Mouse (Mus musculus) B cell, adult 2 months (primary cell): ENCODE data around the gene Bbs9.

Source experiments
- DNase-seq, 2 experiments: peaks; one replicate each; pipeline ENCODE4 v3.0.0; 2022

Gene Bbs9

DNA sequence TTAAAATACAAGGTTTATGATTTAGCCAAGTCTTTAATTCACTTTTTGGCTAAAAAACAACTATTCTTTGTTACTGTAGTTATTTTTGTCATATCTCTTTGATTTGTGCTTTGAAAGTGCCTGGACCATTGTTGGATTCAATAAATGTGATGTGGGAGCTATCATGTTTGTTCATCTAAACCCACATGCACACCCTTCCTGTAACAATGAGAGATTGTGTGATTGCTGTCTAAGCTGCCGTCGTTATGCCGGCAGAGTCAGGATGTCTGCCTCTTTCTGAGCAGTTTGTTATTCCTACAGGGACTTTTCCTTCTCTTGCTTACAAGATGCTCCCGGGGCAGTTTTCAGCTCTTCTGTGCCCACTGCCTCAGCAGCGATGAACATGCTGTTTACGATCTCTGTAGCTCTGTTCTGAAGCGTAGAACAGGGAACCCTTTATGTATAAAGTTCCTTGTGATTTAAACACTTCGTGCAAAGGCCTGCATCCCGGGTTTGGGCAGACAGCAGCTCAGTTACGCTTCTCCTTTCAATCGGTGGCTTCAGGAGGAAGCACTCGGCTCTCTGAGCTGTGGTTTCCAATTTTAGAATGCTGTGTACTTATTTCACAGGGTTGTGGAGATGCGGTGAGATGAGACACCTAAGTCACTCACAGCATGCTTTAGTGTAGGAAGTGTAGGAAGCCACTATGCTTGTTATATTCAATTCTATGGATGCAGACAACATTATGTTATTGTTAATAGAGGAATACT is 165.3 kb downstream of the Bbs9 start:
- DNase-seq = peak; percentile 30 to 51

GRCm38 (mm10) chr9:22645844-22646390 is 170.4 kb downstream of the Bbs9 start:
- no peak for DNase-seq

DNA sequence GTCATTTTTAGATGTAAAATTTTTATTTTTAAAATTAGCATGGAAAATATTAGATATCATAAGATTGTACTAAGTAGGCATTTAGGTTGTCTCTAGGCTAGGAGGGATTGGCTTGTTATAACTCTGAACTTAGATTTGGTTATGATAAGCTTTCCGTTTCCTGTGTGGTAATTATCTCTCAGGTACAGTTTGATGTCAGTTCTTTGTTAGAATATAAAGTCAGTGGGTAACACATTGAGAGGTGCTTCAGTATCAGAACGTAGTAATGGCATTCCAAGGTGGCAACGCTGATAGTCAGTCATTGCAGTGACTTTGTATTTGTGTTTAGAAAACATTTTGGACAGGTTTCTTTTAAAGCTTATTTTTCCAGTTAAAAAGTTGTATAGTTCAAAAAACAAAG is 170.9 kb downstream of the Bbs9 start:
- DNase-seq = no peak

- DNase-seq = no peak
These were observed 172.6 kb downstream of the Bbs9 start for GRCm38 (mm10) chr9:22648163-22648562.

DNA sequence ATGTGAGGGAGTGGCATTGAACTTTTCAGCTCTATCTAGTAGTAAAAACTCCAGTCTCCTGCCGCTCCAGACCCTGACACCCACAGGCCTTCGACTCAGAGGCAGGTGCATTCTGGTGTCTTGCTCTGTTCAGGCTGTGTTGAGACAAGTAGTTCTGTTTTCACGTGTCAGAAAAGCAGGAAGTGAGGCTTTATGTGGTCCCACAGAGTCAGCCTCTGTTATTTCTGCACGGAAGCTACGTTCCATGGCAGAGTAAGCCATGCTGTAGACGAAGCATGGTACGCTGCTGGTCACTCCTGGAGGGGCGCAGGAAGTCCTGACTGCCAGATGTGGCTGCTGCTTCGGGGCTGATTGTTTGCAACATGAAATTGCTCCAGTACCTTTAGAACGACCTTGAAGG is 174.1 kb downstream of the Bbs9 start:
- DNase-seq = peak; percentile 64 to 73

- no peak for DNase-seq
These were observed 175.3 kb downstream of the Bbs9 start for GRCm38 (mm10) chr9:22650781-22651180.

GRCm38 (mm10) chr9:22651619-22652018 is 176.1 kb downstream of the Bbs9 start:
- DNase-seq = peak; percentile 40 to 43

- peak; percentile 30 to 45 for DNase-seq
These were observed 179.3 kb downstream of the Bbs9 start for GRCm38 (mm10) chr9:22654726-22655393.

- DNase-seq = no peak
These were observed 181.7 kb downstream of the Bbs9 start for GRCm38 (mm10) chr9:22657216-22657615.

DNA sequence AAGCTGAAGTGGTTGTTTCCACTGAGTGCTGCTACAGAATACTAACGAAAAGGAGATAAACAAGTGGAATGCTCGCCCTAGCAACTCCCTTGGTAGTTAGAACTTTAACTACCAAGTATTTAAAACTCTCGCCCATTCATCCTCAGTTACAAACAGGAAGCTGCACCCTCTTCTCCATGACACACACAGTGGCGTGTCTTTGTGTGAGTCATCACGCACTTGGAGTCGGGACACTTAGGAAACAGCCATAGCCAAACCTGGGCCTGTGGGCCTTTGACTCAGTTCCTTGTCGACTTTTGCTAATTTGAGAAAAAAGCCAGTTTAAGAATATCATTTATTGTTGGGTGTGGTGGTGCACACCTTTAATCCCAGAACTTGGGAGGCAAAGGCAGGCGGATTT is 189.6 kb downstream of the Bbs9 start:
- no peak for DNase-seq

- DNase-seq = no peak
These were observed 197.4 kb downstream of the Bbs9 start for GRCm38 (mm10) chr9:22672937-22673336.

DNA sequence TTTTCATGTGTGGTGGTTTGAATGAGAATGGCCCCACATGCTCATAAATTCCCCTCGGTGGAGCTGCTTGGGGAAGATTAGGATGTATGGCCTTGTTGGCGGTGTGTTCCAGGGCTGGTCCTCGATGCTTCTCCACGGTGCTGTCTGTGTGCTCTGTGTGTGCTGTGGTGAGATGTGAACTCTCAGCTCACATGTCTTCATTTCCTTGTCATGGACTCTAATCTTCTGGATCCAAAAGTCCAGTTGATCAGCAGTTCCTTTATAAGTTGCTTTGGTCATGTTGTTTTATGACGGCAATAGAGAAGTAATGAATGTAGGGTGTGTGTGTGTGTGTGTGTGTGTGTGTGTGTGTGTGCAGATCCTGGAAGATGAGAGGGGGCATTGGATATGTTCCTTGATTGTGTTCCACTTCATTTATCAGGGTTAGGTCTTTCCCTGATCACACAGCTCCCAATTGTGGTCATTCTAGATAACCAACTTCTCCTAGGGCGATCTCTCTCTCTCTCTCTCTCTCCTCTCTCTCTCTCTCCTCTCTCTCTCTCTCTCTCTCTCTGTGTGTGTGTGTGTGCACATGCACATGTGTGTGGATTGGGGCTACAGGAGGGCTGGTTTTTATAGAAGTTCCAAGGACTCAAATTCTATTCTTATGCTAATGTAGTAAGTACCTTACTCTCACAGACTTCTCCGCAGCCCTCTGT is 201.8 kb downstream of the Bbs9 start:
- no peak for DNase-seq

DNA sequence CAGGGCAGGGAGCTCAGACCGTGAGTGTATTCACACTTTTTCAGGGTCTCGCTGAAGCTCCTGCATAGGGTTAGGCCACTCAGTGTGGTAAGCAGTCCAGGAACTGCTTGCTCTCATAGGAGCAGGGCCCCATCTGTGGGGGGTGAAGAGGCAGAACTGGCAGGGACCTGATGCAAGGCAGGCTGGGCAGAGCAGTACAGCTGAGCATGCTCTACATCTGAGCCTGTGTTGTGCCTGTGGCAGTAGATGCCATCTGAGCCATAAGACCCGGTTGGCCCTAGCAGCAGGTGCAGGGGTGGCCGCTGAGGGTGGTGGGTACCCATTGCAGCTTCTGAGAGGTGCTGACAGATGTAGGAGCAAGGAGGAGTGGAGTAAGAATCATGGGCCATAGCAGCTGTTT is 202.5 kb downstream of the Bbs9 start:
- DNase-seq = no peak

DNA sequence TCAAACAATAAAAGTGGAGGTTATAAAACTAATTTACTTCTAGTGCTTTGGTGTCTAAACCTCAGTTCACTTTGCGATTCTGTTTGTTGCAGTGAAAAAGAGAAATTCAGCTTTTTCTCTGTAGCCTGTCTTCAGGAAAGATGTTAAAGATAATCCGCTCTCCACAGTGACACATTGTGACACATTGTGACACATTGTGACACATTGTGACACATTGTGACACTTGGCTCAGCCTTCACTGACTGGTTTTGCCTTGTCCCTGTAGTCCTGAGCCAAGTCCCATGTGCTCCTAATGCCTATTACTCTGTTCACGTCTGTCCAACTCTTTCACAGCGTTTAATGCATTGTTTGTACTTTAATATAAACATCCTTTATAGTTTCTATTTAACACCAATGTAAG is 203.0 kb downstream of the Bbs9 start:
- DNase-seq = no peak

GRCm38 (mm10) chr9:22679485-22679884 is 204.0 kb downstream of the Bbs9 start:
- no peak for DNase-seq

GRCm38 (mm10) chr9:22680031-22680430 is 204.5 kb downstream of the Bbs9 start:
- no peak for DNase-seq

DNA sequence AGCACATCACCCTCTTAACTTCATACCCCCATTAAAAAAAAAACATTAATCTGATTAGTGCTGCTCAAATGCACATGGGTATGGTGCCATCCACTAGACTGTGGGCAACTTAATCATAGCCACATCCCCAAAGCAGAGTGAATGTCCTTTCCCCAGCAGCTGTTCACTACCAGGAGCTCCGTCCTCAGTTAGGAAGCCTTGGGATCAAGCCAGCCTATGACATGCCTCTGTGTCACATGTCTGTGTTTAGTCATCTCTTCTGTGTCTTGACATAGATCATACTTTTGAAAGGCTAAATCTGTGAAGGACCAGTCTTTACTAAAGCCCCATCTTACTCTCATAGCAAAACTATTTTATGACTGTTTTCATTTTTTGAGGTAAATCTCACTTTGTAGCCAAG is 205.0 kb downstream of the Bbs9 start:
- DNase-seq = no peak

GRCm38 (mm10) chr9:22683786-22684185 is 208.3 kb downstream of the Bbs9 start:
- no peak for DNase-seq

- DNase-seq = no peak
These were observed 211.4 kb downstream of the Bbs9 start for GRCm38 (mm10) chr9:22686765-22687472.

GRCm38 (mm10) chr9:22690234-22690633 is 214.7 kb downstream of the Bbs9 start:
- no peak for DNase-seq

GRCm38 (mm10) chr9:22695392-22695791 is 219.9 kb downstream of the Bbs9 start:
- no peak for DNase-seq

GRCm38 (mm10) chr9:22696809-22697374 is 221.4 kb downstream of the Bbs9 start:
- no peak for DNase-seq

- no peak for DNase-seq
These were observed 222.3 kb downstream of the Bbs9 start for GRCm38 (mm10) chr9:22697811-22698210.
